8 mouse cellular contexts compared by ENCODE assay signal in genomic region chr9:100382492-100382891, GRCm38 (mm10).
A peak's percentile ranks its signal among the peaks of the same experiment; 100 is the strongest.
DNase-seq lines count a peak whose midpoint lies in the region; ATAC-seq lines count a peak whose summit lies in the region.

No protein-coding gene starts in this region.

- no peaks in the 10 kb centered on the region for H3K4me1 ChIP-seq in embryonic facial prominence, embryonic 11.5 days (ENCODE audit: control insufficient read depth, insufficient read depth, low read length)
- no peaks in the 10 kb centered on the region for H3K4me1 ChIP-seq in liver, embryonic 11.5 days (replicated peaks; ENCODE audit: control insufficient read depth, insufficient read depth, low read length)

- no peak overlapping the region for H3K4me3 ChIP-seq in embryonic facial prominence, embryonic 11.5 days (ENCODE audit: low read depth, low read length)
- H3K4me3 ChIP-seq in liver, embryonic 11.5 days (ENCODE audit: low read depth, low read length), result no peak overlapping the region

- no peak for ATAC-seq in embryonic facial prominence, embryonic 11.5 days (replicated peaks; ENCODE audit: insufficient number of reproducible peaks, low FRiP score, low TSS enrichment, low read depth)
- ATAC-seq in liver, embryonic 11.5 days (replicated peaks; ENCODE audit: low FRiP score), result no peak

- no peaks in the 10 kb centered on the region for H3K9me3 ChIP-seq in embryonic facial prominence, embryonic 11.5 days (replicated peaks; ENCODE audit: control insufficient read depth, low read length)
- H3K9me3 ChIP-seq in liver, embryonic 11.5 days (ENCODE audit: control insufficient read depth, low read length), result no peaks in the 10 kb centered on the region

- no peak overlapping the region for H3K27ac ChIP-seq in embryonic facial prominence, embryonic 11.5 days (replicated peaks; ENCODE audit: low read depth, low read length)
- no peak overlapping the region for H3K27ac ChIP-seq in liver, embryonic 11.5 days (ENCODE audit: low read depth, low read length)

- H3K36me3 ChIP-seq in embryonic facial prominence, embryonic 11.5 days (replicated peaks; ENCODE audit: control insufficient read depth, insufficient read depth, low read depth, low read length), result no peaks in the 10 kb centered on the region
- H3K36me3 ChIP-seq in liver, embryonic 11.5 days (ENCODE audit: control insufficient read depth, insufficient read depth, low read length), result no peaks in the 10 kb centered on the region

- WGBS in embryonic facial prominence, embryonic 11.5 days, result 64% methylated on average over 5 of the region's 5 CpGs
- WGBS in liver, embryonic 11.5 days, result 44% methylated on average over 5 of the region's 5 CpGs

- no peaks in the 10 kb centered on the region for H3K27me3 ChIP-seq in embryonic facial prominence, embryonic 11.5 days (ENCODE audit: control insufficient read depth, insufficient read depth, low read length)
- no peaks in the 10 kb centered on the region for H3K27me3 ChIP-seq in liver, embryonic 11.5 days (replicated peaks; ENCODE audit: control insufficient read depth, insufficient read depth, low read length)

- H3K4me2 ChIP-seq in embryonic facial prominence, embryonic 11.5 days (ENCODE audit: low read depth, low read length), result no peak overlapping the region
- H3K4me2 ChIP-seq in liver, embryonic 11.5 days, result no peak overlapping the region

- H3K9ac ChIP-seq in embryonic facial prominence, embryonic 11.5 days (replicated peaks; ENCODE audit: low read length), result no peak overlapping the region
- no peak overlapping the region for H3K9ac ChIP-seq in liver, embryonic 11.5 days (ENCODE audit: low read depth, low read length)

- DNase-seq in ovary, postnatal 10 days (ENCODE audit: low spot score), result peak; percentile 18
- DNase-seq in ovary, adult 18-20 months (ENCODE audit: low spot score), result no peak
- peak; percentile 78 to 88 for DNase-seq in adrenal gland, postnatal 36 days
- DNase-seq in embryonic facial prominence, embryonic 11.5 days (ENCODE audit: low spot score), result peak; percentile 72
- DNase-seq in kidney, adult 9 months, result peak; percentile 70
- DNase-seq in liver, embryonic 11.5 days (ENCODE audit: low spot score), result peak; percentile 49
- peak; percentile 66 for DNase-seq in right cerebral cortex, postnatal 14 days
- DNase-seq in urinary bladder, postnatal 36 days (ENCODE audit: low spot score in 2 of 2), result peak; percentile 62 to 76
